Mouse (Mus musculus): Measurements from ENCODE around the gene Slc35c1.

DNA sequence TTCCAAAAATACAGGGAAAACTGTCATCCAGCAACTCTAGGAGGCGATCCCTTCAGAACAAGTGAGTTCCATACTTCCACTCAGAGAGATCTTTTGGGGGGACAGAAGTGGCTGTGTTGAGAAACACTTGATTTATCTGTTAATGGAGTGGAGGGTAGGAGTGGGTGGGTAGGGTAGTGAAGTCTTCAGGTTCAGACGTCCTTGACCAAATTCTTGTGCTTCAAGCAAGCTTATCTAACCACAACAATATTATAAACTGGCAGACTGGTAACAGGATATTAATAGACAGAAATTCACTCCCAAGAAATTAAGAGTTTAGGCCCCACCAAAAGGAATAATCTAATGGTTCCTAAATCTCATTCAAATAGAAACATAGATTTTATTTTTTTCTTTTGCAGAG, 30.2 kb downstream of the Slc35c1 start:
- no peak for TF ChIP-seq POLR2A (IDR thresholded peaks at IDR 0.05; ENCODE audit: extremely low read depth, insufficient read depth, low read length)
- no peak for TF ChIP-seq CTCF (IDR thresholded peaks at IDR 0.05; ENCODE audit: low read depth, low read length)

All from liver, adult 2 months (tissue).